Mouse (Mus musculus) liver, embryonic 14.5 days (tissue): Measurements from ENCODE around the gene Adgrl2.

ENCODE experiments used
- CTCF ChIP-seq: IDR thresholded peaks from 2 replicates; pipeline ENCODE4 v1.5.1; 2016; ENCODE audit warnings: antibody characterized with exemption, low read depth, control low read depth
- EP300 ChIP-seq: IDR thresholded peaks from 2 replicates; pipeline ENCODE4 v1.6.1; 2016; ENCODE audit warnings: antibody characterized with exemption, low read depth

DNA sequence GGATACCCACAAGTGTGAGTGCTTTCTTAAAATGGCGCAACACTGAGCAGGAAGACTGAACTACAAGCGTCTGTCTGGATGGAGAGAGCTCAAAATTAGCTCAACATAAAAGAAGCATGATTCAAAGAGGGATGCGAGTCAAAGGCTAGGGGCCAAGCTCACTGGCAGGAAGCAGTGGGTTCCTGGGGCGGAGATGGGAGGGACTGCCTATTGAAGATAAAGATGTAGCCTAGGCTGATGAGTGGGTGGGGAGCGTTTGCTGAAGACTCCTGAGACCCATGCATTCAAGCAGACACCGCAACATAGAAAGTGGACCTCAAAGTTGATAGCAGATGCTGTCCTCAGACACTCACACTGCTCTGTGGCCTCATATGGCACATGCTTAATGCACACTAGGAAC lies 146.2 kb downstream of the Adgrl2 start:
- no peak for TF ChIP-seq CTCF
- TF ChIP-seq EP300: no peak
